Mouse (Mus musculus): Measurements from ENCODE around the gene Wnt11. TPM values are rescaled to one million over a fixed set of nuclear protein-coding genes. Genes with fewer than 3 reads are reported as not detected.

The Wnt11 gene
- total and polyA plus RNA-seq, 2 experiments from 2014 or later = 2.2 to 17.2 TPM

DNA sequence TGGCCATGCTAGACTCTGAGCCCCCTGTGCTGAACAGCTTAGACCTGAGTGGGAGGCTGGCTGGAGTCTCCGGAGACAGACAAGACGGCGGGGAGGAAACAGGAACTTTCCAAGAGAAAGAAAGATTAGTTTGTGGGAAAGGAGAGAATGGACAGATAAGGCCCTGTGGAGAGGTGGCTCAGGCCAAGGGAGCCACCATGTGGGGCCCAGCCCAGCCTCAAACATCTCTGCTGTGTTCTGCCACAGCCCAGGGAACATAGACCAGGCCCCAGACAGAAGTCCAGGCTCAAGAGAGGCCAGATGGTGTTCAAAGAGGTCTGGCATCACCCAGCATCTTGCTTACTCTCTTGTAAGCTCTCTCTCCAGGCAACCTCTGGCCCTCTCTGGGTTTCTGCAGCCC is 22.2 kb downstream of the Wnt11 start:
- H3K9me3 ChIP-seq (ENCODE audit: low read length) = no peaks in the 10 kb centered on the region
- 0 out of 2 replicates have a peak, but pooled peaks have one; percentile 19 for ATAC-seq
- TF ChIP-seq CTCF (IDR thresholded peaks at IDR 0.05; ENCODE audit: low read depth) = no peak
- no peak overlapping the region for H3K4me3 ChIP-seq (ENCODE audit: low read length)
- H3K27me3 ChIP-seq (ENCODE audit: insufficient read depth, low read length) = no peaks in the 10 kb centered on the region
- no peak for DNase-seq (ENCODE audit: low spot score)
- no peak overlapping the region for H3K4me2 ChIP-seq (ENCODE audit: low read depth, low read length)
- H3K36me3 ChIP-seq (ENCODE audit: insufficient read depth, low read length) = no peaks in the 10 kb centered on the region
- 69% methylated on average over 3 of the region's 3 CpGs for WGBS
- no peaks in the 10 kb centered on the region; the same call in 1 of the 2 replicates for H3K4me1 ChIP-seq (ENCODE audit: insufficient read depth, low read length)
- H3K9ac ChIP-seq (replicated peaks; ENCODE audit: low read length) = no peak overlapping the region
- H3K27ac ChIP-seq = no peak overlapping the region

DNA sequence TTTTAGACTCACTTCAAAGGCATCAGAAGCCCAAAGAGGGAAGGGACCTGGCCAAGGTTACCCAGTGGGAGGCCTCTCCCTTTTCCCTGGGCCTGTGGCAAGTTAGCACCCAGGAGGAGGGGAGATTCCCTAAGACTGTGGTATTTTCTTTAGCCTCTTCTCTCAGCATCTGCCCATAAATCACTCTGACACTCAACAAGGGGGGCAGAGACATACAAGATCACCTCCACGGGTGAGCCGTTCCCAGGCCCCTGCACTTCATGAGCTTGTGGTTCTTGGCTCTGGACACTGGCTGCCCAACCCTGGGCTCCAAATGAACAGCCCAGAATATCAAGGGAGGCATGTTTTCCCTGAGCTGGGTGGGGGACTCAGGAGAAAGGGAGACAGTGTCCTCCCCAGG is 26.1 kb downstream of the Wnt11 start:
- Histone ChIP-seq H3K4me3 (ENCODE audit: low read length) (no peak overlapping the region), H3K27me3 (ENCODE audit: insufficient read depth, low read length) (no peaks in the 10 kb centered on the region), H3K4me1 (ENCODE audit: insufficient read depth, low read length) (no peaks in the 10 kb centered on the region; the same call in 1 of the 2 replicates), H3K9ac (replicated peaks; ENCODE audit: low read length) (no peak overlapping the region), H3K36me3 (ENCODE audit: insufficient read depth, low read length) (no peaks in the 10 kb centered on the region), H3K4me2 (ENCODE audit: low read depth, low read length) (no peak overlapping the region), H3K27ac (no peak overlapping the region), H3K9me3 (ENCODE audit: low read length) (no peaks in the 10 kb centered on the region)
- DNase-seq (ENCODE audit: low spot score) = no peak
- TF ChIP-seq CTCF (IDR thresholded peaks at IDR 0.05; ENCODE audit: low read depth) = no peak
- no peak for ATAC-seq
- 47% methylated on average over 2 of the region's 2 CpGs for WGBS

DNA sequence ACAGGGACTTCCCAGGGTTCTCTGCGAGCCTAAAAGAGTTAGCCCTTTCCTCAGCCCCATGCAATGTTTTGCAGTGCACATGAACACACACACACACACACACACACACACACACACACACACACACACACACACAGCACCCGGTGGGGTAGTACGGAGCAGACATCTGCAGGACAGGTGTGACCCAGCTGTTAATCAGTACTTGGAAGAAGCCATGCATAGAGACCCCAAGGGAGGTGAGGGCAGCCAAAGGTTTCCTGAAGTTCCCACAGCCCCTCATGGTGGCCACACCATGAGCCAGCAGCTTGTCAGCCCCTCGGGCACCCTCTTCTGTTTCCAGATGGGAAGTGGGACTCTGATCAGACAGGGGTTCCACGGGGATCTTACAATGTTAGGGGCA is 28.1 kb downstream of the Wnt11 start:
- H3K9me3 ChIP-seq (ENCODE audit: low read length) = no peaks in the 10 kb centered on the region
- H3K36me3 ChIP-seq (ENCODE audit: insufficient read depth, low read length) = no peaks in the 10 kb centered on the region
- H3K27me3 ChIP-seq (ENCODE audit: insufficient read depth, low read length) = no peaks in the 10 kb centered on the region
- no peak overlapping the region for H3K27ac ChIP-seq
- no peak overlapping the region for H3K4me3 ChIP-seq (ENCODE audit: low read length)
- no peak for DNase-seq (ENCODE audit: low spot score)
- TF ChIP-seq CTCF (IDR thresholded peaks at IDR 0.05; ENCODE audit: low read depth) = no peak
- 72% methylated on average over 5 of the region's 5 CpGs for WGBS
- H3K9ac ChIP-seq (replicated peaks; ENCODE audit: low read length) = no peak overlapping the region
- H3K4me2 ChIP-seq (ENCODE audit: low read depth, low read length) = no peak overlapping the region
- no peak for ATAC-seq
- no peaks in the 10 kb centered on the region for H3K4me1 ChIP-seq (ENCODE audit: insufficient read depth, low read length)

DNA sequence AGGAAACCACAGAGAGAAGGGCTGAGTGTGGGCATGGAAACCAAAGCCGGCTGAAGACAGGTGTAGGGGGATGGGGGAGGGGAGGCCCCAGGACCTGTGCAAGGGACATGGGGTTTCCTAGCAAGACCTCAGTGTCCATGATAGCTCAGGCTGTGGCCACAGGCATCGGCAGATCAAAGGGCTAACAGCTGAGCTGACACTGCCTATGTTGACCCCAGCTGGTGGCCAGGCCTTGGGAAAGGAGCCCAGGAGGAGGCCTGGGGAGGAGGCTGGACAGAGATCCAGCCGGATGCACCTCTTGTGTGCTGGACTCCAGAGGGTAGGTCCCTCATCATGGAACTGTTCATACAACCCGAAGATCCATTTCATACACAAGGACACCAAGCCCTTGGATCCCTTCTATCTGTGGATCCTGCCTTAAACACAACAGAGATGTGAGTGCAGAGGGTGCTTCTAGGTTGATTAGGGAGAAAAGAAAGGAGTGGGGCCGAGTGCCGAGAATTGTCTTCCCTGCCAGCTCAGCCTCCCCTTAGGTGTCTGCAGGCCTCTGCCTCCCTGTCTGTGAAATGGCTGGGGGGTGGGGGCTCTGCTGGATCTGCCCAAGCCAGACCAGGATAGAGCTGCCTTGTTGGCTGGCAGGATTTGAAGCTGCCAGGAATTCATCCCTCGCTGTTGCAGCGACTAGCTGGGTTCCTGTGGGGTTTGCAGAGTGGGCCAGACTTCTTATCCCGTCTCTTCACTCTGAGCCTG is 29.2 kb downstream of the Wnt11 start:
- Histone ChIP-seq H3K27me3 (ENCODE audit: insufficient read depth, low read length) (no peaks in the 10 kb centered on the region), H3K27ac (no peak overlapping the region), H3K4me1 (ENCODE audit: insufficient read depth, low read length) (no peaks in the 10 kb centered on the region), H3K36me3 (ENCODE audit: insufficient read depth, low read length) (no peaks in the 10 kb centered on the region), H3K9ac (replicated peaks; ENCODE audit: low read length) (no peak overlapping the region), H3K4me3 (ENCODE audit: low read length) (no peak overlapping the region), H3K4me2 (ENCODE audit: low read depth, low read length) (no peak overlapping the region), H3K9me3 (ENCODE audit: low read length) (no peaks in the 10 kb centered on the region)
- DNase-seq (ENCODE audit: low spot score) (no peak), ATAC-seq (no peak)
- TF ChIP-seq CTCF (IDR thresholded peaks at IDR 0.05; ENCODE audit: low read depth) = no peak
- 34% methylated on average over 9 of the region's 9 CpGs for WGBS

DNA sequence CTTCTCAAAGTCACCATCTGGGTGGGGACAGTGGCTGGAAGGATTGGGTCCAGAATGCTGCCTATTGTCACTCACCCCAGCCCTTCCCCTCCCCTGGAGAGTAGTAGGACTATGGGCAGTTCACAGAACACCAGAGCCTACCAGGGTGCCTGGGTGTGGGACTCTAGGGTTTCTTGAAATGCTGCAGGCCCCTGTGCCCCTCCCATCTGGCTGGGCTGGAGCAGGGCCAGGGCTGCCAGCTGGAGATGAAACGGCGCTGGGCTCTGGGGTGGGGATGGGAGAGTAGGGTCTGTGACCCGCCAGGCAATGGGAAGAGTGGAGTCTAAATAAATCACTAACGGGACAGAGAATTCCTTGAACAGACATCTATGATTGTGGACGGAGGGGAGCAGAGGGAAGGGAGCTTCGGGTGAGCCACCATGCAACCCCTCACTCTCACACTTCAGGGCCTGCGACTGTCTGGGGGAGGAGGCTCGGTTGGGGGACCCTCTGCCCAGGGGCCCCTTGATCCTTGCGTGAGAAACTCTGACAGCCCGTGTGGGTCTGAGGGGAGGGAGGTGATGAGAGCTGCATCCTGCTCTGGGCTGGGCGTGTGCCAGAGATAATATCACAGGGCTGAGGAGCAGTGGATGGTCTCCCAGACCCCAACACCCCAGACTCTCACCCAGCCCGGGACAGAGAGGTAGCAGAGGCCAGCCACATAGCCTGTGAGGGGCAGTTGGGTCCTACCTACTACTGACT is 32.3 kb downstream of the Wnt11 start:
- no peaks in the 10 kb centered on the region for H3K4me1 ChIP-seq (ENCODE audit: insufficient read depth, low read length)
- 35% methylated on average over 12 of the region's 12 CpGs for WGBS
- no peaks in the 10 kb centered on the region for H3K9me3 ChIP-seq (ENCODE audit: low read length)
- H3K36me3 ChIP-seq (ENCODE audit: insufficient read depth, low read length) = no peaks in the 10 kb centered on the region
- H3K4me2 ChIP-seq (ENCODE audit: low read depth, low read length) = no peak overlapping the region
- no peak overlapping the region for H3K4me3 ChIP-seq (ENCODE audit: low read length)
- no peak for TF ChIP-seq CTCF (IDR thresholded peaks at IDR 0.05; ENCODE audit: low read depth)
- DNase-seq (ENCODE audit: low spot score) = no peak
- no peaks in the 10 kb centered on the region for H3K27me3 ChIP-seq (ENCODE audit: insufficient read depth, low read length)
- H3K9ac ChIP-seq (replicated peaks; ENCODE audit: low read length) = no peak overlapping the region
- ATAC-seq = no peak
- H3K27ac ChIP-seq = no peak overlapping the region

DNA sequence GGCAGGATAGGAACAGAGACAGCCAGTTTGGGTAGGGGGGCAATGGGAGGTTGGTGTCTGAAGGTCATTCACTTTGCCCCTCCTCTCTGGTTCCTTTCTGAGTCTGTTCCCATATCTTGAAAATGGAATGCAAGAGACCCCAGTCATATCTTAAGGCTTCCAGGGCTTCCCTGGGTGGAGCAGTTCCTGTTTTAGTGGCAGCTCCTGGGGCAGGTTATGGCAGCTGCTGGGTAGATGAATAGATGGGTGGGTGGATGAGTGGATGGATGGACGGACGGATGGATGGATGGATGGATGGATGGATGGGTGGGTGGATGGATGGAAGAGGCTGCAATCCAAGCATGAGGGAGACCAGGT is 32.9 kb downstream of the Wnt11 start:
- Histone ChIP-seq H3K4me2 (ENCODE audit: low read depth, low read length) (no peak overlapping the region), H3K9me3 (ENCODE audit: low read length) (no peaks in the 10 kb centered on the region), H3K4me1 (ENCODE audit: insufficient read depth, low read length) (no peaks in the 10 kb centered on the region), H3K9ac (replicated peaks; ENCODE audit: low read length) (no peak overlapping the region), H3K4me3 (ENCODE audit: low read length) (no peak overlapping the region), H3K27me3 (ENCODE audit: insufficient read depth, low read length) (no peaks in the 10 kb centered on the region), H3K27ac (no peak overlapping the region), H3K36me3 (ENCODE audit: insufficient read depth, low read length) (no peaks in the 10 kb centered on the region)
- no peak for TF ChIP-seq CTCF (IDR thresholded peaks at IDR 0.05; ENCODE audit: low read depth)
- no peak for ATAC-seq
- WGBS = 86% methylated on average over 2 of the region's 2 CpGs
- DNase-seq (ENCODE audit: low spot score) = no peak

DNA sequence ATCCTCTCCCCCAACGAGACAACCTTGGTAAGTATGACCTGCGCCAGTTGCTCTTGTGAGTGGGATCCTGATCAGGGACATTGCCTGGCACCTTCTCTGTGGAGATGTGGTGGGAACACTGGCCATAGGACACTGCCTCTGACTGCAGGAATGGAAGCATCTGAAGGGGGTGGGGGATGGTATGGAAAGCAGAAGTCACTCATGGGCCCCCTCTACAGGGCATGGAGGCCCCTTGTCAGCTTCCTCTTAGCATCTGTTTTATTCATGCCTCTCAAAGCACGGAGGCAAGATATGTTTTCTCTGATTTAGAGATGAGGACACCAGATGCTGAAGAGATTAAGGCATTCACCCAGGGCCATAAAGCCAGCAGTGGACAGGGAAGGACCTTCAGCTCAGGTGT is 34.2 kb downstream of the Wnt11 start:
- DNase-seq (ENCODE audit: low spot score) (no peak), ATAC-seq (no peak)
- Histone ChIP-seq H3K27ac (no peak overlapping the region), H3K9me3 (ENCODE audit: low read length) (no peaks in the 10 kb centered on the region), H3K9ac (replicated peaks; ENCODE audit: low read length) (no peak overlapping the region), H3K4me3 (ENCODE audit: low read length) (no peak overlapping the region), H3K4me1 (ENCODE audit: insufficient read depth, low read length) (no peaks in the 10 kb centered on the region), H3K4me2 (ENCODE audit: low read depth, low read length) (no peak overlapping the region), H3K36me3 (ENCODE audit: insufficient read depth, low read length) (no peaks in the 10 kb centered on the region), H3K27me3 (ENCODE audit: insufficient read depth, low read length) (no peaks in the 10 kb centered on the region)
- 66% methylated on average over 3 of the region's 3 CpGs for WGBS
- TF ChIP-seq CTCF (IDR thresholded peaks at IDR 0.05; ENCODE audit: low read depth) = peak; percentile 21; the same call in 1 of the 2 replicates

Measured in hindbrain, postnatal 0 days (tissue).